Mouse (Mus musculus): Measurements from ENCODE around the gene Serpina7.

Gene Serpina7

DNA sequence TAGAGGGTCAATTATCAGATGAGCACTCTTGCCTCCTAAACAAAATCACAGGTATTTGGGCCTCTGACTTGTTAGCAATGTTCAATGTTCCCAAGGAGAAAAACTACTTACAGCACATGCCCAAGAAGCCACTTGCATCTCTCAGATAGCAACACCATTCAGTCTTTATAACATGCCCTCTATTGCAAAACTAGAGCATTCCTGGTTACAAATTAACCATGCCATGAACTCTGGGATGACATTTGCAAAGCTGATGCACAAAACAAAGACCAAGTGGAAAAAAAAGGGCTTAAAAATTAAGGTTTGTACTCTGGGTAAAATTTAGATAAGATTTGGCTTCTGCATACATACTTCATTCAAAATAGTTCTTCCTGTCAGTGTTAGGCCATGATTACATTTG lies at the start of gene Serpina7:
Gene Serpina7 (minus strand): TSS at position 160 of the 400 bp plus-strand sequence.
- DNase-seq = no peak

DNA sequence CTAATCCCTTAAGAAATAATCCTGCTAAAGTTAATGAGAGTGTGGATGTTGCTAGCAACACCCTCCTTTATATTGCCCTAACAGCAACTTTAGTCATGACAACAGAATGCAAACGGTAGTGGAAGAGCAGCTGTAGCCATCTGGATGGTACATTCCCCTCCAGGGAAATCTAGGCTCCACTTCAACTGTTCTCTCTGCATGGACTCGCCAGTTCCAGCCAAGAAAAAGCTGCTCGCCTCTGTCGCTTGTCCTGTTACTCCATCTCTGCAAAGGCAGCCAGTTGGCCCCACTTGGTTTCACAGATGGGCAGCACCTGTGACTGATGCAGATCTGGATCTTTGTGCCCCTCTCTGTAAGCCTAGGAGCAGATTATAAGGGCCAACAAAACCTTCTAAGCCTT lies 49.0 kb upstream of the Serpina7 start:
- no peak for DNase-seq

GRCm38 (mm10) chrX:139097197-139097596 lies 12.2 kb upstream of the Serpina7 start:
- DNase-seq = no peak

- DNase-seq = no peak
These were observed 907 bp upstream of the Serpina7 start, which contains the start of gene 4930513O06Rik for GRCm38 (mm10) chrX:139085943-139086342. Gene 4930513O06Rik, plus strand, starts transcription at chrX:139086243.

- no peak for DNase-seq
These were observed 6.5 kb downstream of the Serpina7 start for GRCm38 (mm10) chrX:139078493-139078892.

DNA sequence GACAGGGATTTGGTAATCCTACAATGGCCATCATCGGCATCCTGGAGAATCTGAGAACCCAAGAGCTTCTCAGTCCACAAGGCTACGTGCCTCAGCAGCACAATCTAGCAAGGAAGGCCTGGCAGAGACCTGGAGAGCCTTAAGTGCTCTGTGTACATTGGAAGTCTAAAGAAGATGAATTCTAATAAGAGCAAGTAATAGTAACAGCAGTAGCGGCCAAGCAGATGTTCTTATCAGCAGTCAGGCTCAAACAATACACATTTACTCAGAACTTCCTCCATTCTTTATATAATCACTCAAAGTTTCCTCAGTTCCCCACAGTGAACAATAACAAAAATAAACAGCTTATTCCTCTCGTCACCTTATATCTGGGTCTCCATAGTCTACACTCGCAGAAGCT lies 21.0 kb downstream of the Serpina7 start:
- DNase-seq = no peak

DNA sequence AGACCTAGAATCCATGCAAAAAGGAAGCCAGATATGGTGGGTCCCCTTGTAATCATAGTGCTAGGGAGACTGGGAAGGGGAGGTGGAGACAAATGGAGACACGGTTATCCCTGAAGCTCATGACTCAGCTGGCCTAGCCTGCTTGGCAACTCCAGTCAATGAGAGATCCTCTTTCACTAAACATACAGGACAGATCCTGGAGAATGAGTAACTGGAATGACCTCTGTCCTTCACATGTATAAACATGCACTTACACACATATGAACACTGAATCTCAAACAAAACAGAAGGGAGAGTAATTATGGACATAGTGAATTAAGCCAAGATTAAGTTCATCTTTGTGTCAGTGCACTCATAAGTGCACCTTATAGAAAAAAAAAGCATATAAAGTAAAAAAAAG lies 31.9 kb downstream of the Serpina7 start:
- DNase-seq = no peak

GRCm38 (mm10) chrX:139051976-139052375 lies 33.1 kb downstream of the Serpina7 start:
- DNase-seq = no peak

DNA sequence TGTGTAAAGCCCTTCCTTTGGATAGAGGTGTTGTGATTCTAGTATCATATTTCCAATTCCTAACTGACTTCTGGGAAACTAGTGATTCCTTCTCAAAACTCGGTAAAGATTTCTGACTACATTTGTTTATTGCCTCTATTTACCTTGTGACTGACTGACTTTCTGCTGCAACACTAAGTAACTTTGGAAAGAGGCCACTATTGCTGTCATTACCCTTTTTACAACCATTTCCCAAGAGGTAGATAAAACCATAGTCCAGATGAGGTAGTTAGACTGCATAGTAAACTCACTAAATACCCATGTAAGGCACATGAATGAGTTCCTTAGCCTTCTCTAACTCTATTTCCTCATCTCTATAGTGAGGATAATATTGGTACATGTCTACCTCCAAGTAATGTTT lies 43.9 kb downstream of the Serpina7 start:
- DNase-seq = no peak

DNA sequence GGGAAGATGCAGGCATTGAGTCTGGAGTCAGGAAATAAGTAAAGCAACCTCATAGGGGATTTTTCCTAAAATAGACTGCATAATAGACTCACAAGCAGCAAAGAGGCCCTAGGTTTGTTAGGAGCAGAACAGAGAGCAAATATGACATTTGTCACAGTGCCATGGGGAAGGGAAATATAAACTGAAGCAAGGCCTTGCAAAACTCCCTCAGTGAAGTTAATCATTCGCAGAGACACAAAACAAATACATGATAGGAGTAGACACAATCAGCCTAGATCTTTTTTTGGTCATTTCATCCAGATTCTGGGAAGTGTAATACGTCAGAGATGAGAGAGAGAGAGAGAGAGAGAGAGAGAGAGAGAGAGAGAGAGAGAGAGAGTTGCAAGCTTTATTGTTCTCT lies 45.7 kb downstream of the Serpina7 start:
- DNase-seq = no peak

DNA sequence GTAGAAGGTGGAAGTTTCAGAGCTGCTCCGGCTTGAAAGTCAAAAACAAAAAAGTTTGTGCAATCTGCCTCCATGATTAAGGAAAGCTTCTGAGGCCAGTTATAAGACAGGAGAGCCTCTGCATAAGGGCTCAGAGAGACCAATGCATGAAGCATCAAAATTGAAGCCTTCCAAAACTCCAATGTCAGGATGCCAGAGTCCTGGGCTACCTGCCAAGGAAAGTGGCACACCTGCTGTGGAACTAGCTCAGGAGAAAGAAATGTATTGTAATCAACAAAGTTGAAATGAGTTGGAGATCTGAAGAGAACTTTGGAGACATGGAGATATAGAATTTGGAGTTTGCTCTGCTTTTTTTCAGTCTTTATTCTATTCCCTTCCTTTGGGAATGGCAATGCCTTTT lies 47.4 kb downstream of the Serpina7 start:
- DNase-seq = no peak

Data from thymus, postnatal 4 days (tissue).